Mouse (Mus musculus): ENCODE data around the gene Hoxb7.

DNA sequence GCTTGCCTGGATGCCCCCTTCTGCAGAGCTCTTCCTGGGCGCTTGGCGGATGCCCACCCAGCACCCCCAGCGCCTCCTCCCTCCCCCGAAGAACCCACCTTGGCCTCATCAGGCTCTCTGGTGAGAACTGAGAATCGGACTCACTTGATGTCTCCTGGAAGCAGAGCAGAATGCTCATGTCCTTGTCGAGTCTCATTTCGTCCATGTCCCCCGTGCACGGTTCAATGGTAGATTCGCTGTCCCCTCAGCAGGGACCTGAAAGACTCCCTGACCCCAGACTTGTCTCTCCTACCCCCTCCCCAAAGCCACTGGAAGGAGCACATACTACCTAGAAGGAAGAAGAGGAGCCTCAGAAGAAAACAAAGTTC lies 14.6 kb downstream of the Hoxb7 start:
- no peak for TF ChIP-seq CTCF (IDR thresholded peaks at IDR 0.05; ENCODE audit: insufficient read depth, low read depth, low read length)
- no peak for TF ChIP-seq POLR2A (IDR thresholded peaks at IDR 0.05; ENCODE audit: insufficient read depth, low read depth, low read length)

Data from olfactory bulb, adult 2 months (tissue).